Mouse (Mus musculus): Measurements from ENCODE around the gene Slc38a11.

- TF ChIP-seq CTCF (IDR thresholded peaks at IDR 0.05; ENCODE audit: insufficient read depth, low read length) (no peak), POLR2A (IDR thresholded peaks at IDR 0.05; ENCODE audit: borderline replicate concordance, extremely low read depth, low read depth, low read length) (no peak)
These were observed 95.1 kb downstream of the Slc38a11 start for GRCm38 (mm10) chr2:65268731-65269130.

Measured in lung, adult 2 months (tissue).